Mouse (Mus musculus): ENCODE results near the gene Vmn1r39. TPM values are rescaled to one million over a fixed set of nuclear protein-coding genes. Genes with fewer than 3 reads are reported as not detected.
"Not testable (repeated sequence)": the region's sequence is repeated elsewhere in the genome, so short reads cannot be mapped to it uniquely, and the experiment has no call there.

The Vmn1r39 gene
- total and polyA plus RNA-seq, 3 experiments: 0.13 TPM; not detected in 2

DNA sequence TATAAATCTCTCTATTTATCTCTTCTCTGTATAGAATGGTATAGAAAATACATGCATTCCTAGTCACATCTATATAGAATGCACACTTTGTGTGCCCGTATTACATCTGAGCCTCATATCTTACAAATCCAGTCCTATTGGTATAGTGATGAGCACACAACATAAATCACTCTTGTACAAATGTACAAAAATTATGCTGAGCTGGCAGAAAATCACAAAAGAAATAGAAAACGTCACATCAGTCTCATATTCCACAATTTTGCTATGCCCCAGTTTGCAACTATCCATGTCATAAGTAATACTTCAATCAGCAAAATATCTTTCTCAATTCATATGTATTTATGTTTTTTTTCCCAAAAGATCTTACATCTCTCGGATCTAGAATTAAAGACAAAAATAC is 4.7 kb downstream of the Vmn1r39 start:
- H3K36me3 ChIP-seq (ENCODE audit: control insufficient read depth in 1 of 2, insufficient read depth in 2 of 2, low read length in 2 of 2): no peaks in the 10 kb centered on the region
- H3K9ac ChIP-seq (ENCODE audit: control insufficient read depth, low read depth, low read length, poor library complexity, severe bottlenecking): no peak overlapping the region
- H3K4me3 ChIP-seq (ENCODE audit: control insufficient read depth in 1 of 2, insufficient read depth in 1 of 2, low read depth in 2 of 2, low read length in 2 of 2): no peak overlapping the region
- H3K4me1 ChIP-seq (ENCODE audit: control insufficient read depth in 1 of 2, insufficient read depth in 2 of 2, low read length in 2 of 2): no peaks in the 10 kb centered on the region
- no peak overlapping the region for H3K27ac ChIP-seq (ENCODE audit: control insufficient read depth, low read depth, low read length)
- no peaks in the 10 kb centered on the region; a peak in 3 of 4 replicates for H3K27me3 ChIP-seq (ENCODE audit: control insufficient read depth in 1 of 2, insufficient read depth in 2 of 2, low read length in 2 of 2)
- TF ChIP-seq MAFK (IDR thresholded peaks at IDR 0.05; ENCODE audit: borderline replicate concordance, low read depth, low read length): peak; percentile 78; the same call in 1 of the 2 replicates
- TF ChIP-seq CHD1 (IDR thresholded peaks at IDR 0.05; ENCODE audit: low read depth, low read length): no peak
- TF ChIP-seq TBP (IDR thresholded peaks at IDR 0.05; ENCODE audit: low read depth, low read length): no peak
- no peaks in the 10 kb centered on the region for H3K9me3 ChIP-seq (replicated peaks; ENCODE audit: insufficient read depth, low read length)
- no peaks in the 10 kb centered on the region for H3K79me2 ChIP-seq (ENCODE audit: control insufficient read depth, insufficient read depth, low read length, poor library complexity)
- DNase-seq (ENCODE audit: low read depth, low spot score): no peak

DNA sequence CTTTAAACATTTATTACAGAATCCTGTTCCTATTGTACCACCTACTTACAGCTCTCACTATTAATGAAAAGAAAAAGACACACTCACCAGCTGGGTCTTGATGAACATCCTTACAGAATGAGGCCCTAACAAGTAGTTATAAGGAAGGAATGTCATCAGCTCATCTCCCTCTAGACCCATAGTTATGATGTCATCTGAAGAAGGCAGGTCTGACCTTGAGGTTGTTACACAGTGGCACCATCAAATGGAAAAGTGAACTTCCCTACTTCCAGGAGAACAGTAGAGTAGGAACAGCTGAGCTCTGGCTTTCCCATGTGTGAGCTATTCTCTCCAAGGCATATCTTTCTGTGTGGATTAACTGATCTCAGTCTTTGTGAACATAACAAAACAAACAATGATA is 27.9 kb downstream of the Vmn1r39 start, which contains the start of gene Vmn1r38:
TSS of gene Vmn1r38 (minus strand) at position 101 of the 400 bp plus-strand sequence.
- not testable (repeated sequence) for H3K4me3 ChIP-seq (ENCODE audit: control insufficient read depth in 1 of 2, insufficient read depth in 1 of 2, low read depth in 2 of 2, low read length in 2 of 2); H3K9ac ChIP-seq (ENCODE audit: control insufficient read depth, low read depth, low read length, poor library complexity, severe bottlenecking); H3K79me2 ChIP-seq (ENCODE audit: control insufficient read depth, insufficient read depth, low read length, poor library complexity); H3K27me3 ChIP-seq (ENCODE audit: control insufficient read depth in 1 of 2, insufficient read depth in 2 of 2, low read length in 2 of 2); H3K9me3 ChIP-seq (replicated peaks; ENCODE audit: insufficient read depth, low read length); DNase-seq (ENCODE audit: low read depth, low spot score); H3K4me1 ChIP-seq (ENCODE audit: control insufficient read depth in 1 of 2, insufficient read depth in 2 of 2, low read length in 2 of 2); H3K36me3 ChIP-seq (ENCODE audit: control insufficient read depth in 1 of 2, insufficient read depth in 2 of 2, low read length in 2 of 2); H3K27ac ChIP-seq (ENCODE audit: control insufficient read depth, low read depth, low read length)

Other genes with a start within 250 kb of the Vmn1r39 start
- not detected in 2 replicates for gene Vmn1r33, start 192.3 kb downstream of the Vmn1r39 start, total RNA-seq (2012; rRNA removed)
- gene Vmn1r33, start 192.3 kb downstream of the Vmn1r39 start, polyA plus RNA-seq (2012; ENCODE audit: insufficient read depth in 1 of 2, insufficient read length in 2 of 2, low read depth in 1 of 2, low replicate concordance in 2 of 2, missing spikeins in 1 of 2): not detected
- gene Vmn1r34, start 166.7 kb downstream of the Vmn1r39 start, total RNA-seq (2012; rRNA removed): not detected in 2 replicates
- gene Vmn1r34, start 166.7 kb downstream of the Vmn1r39 start, polyA plus RNA-seq (2012; ENCODE audit: insufficient read depth in 1 of 2, insufficient read length in 2 of 2, low read depth in 1 of 2, low replicate concordance in 2 of 2, missing spikeins in 1 of 2): not detected
- gene Vmn1r35, start 124.7 kb downstream of the Vmn1r39 start, total RNA-seq (2012; rRNA removed): not detected in 2 replicates
- gene Vmn1r35, start 124.7 kb downstream of the Vmn1r39 start, polyA plus RNA-seq (2012; ENCODE audit: insufficient read depth in 1 of 2, insufficient read length in 2 of 2, low read depth in 1 of 2, low replicate concordance in 2 of 2, missing spikeins in 1 of 2): not detected
- gene Vmn1r36, start 91.4 kb downstream of the Vmn1r39 start, total RNA-seq (2012; rRNA removed): not detected in 2 replicates
- not detected for gene Vmn1r36, start 91.4 kb downstream of the Vmn1r39 start, polyA plus RNA-seq (2012; ENCODE audit: insufficient read depth in 1 of 2, insufficient read length in 2 of 2, low read depth in 1 of 2, low replicate concordance in 2 of 2, missing spikeins in 1 of 2)
- not detected in 2 replicates for gene Vmn1r37, start 81.2 kb downstream of the Vmn1r39 start, total RNA-seq (2012; rRNA removed)
- gene Vmn1r37, start 81.2 kb downstream of the Vmn1r39 start, polyA plus RNA-seq (2012; ENCODE audit: insufficient read depth in 1 of 2, insufficient read length in 2 of 2, low read depth in 1 of 2, low replicate concordance in 2 of 2, missing spikeins in 1 of 2): not detected
- not detected in 2 replicates for gene Vmn1r38, start 28.0 kb downstream of the Vmn1r39 start, total RNA-seq (2012; rRNA removed)
- not detected for gene Vmn1r38, start 28.0 kb downstream of the Vmn1r39 start, polyA plus RNA-seq (2012; ENCODE audit: insufficient read depth in 1 of 2, insufficient read length in 2 of 2, low read depth in 1 of 2, low replicate concordance in 2 of 2, missing spikeins in 1 of 2)
- gene Gng12, start 85.8 kb upstream of the Vmn1r39 start, total RNA-seq (2012; rRNA removed): 13.1 and 16.8 TPM in 2 replicates
- 10 to 100 TPM in 1 of 2 experiments, not detected in 1; 44.0 TPM for gene Gng12, start 85.8 kb upstream of the Vmn1r39 start, polyA plus RNA-seq (2012; ENCODE audit: insufficient read depth in 1 of 2, insufficient read length in 2 of 2, low read depth in 1 of 2, low replicate concordance in 2 of 2, missing spikeins in 1 of 2)
- 18.1 and 29.3 TPM in 2 replicates for gene Gadd45a, start 226.8 kb upstream of the Vmn1r39 start, total RNA-seq (2012; rRNA removed)
- 10 to 100 TPM in 1 of 2 experiments, not detected in 1; 37.4 TPM for gene Gadd45a, start 226.8 kb upstream of the Vmn1r39 start, polyA plus RNA-seq (2012; ENCODE audit: insufficient read depth in 1 of 2, insufficient read length in 2 of 2, low read depth in 1 of 2, low replicate concordance in 2 of 2, missing spikeins in 1 of 2)